Mouse (Mus musculus) cerebellum, adult 18-20 months (tissue): ENCODE results near the gene Uxs1.

ENCODE experiments used
- DNase-seq, 2 experiments: peaks; one replicate each; pipeline ENCODE4 v3.0.0; 2021

The Uxs1 gene

GRCm38 (mm10) chr1:43789765-43790164, 37.8 kb downstream of the Uxs1 start:
- DNase-seq: no peak

GRCm38 (mm10) chr1:43786711-43787110, 40.9 kb downstream of the Uxs1 start:
- no peak for DNase-seq

GRCm38 (mm10) chr1:43785316-43785715, 42.3 kb downstream of the Uxs1 start:
- DNase-seq: no peak

- no peak for DNase-seq
These were observed 44.4 kb downstream of the Uxs1 start for GRCm38 (mm10) chr1:43783186-43783585.

GRCm38 (mm10) chr1:43782680-43783079, 44.9 kb downstream of the Uxs1 start:
- DNase-seq: no peak

GRCm38 (mm10) chr1:43781672-43782071, 45.9 kb downstream of the Uxs1 start:
- no peak for DNase-seq

- no peak for DNase-seq
These were observed 46.4 kb downstream of the Uxs1 start for GRCm38 (mm10) chr1:43781195-43781594.

- DNase-seq: peak; percentile 40 to 59
These were observed 51.5 kb downstream of the Uxs1 start for GRCm38 (mm10) chr1:43776106-43776505.

GRCm38 (mm10) chr1:43774126-43774525, 53.5 kb downstream of the Uxs1 start:
- no peak for DNase-seq

- DNase-seq: no peak
These were observed 54.9 kb downstream of the Uxs1 start for GRCm38 (mm10) chr1:43772694-43773093.

- no peak for DNase-seq
These were observed 57.6 kb downstream of the Uxs1 start for GRCm38 (mm10) chr1:43770032-43770431.

- DNase-seq: no peak
These were observed 58.3 kb downstream of the Uxs1 start for GRCm38 (mm10) chr1:43769348-43769747.

GRCm38 (mm10) chr1:43768385-43768990, 59.1 kb downstream of the Uxs1 start:
- DNase-seq: no peak

- DNase-seq: no peak
These were observed 61.3 kb downstream of the Uxs1 start for GRCm38 (mm10) chr1:43766328-43766727.

- no peak for DNase-seq
These were observed 63.1 kb downstream of the Uxs1 start for GRCm38 (mm10) chr1:43764481-43764880.

- no peak for DNase-seq
These were observed 67.5 kb downstream of the Uxs1 start for GRCm38 (mm10) chr1:43760085-43760484.

GRCm38 (mm10) chr1:43754448-43755312, 72.9 kb downstream of the Uxs1 start:
- DNase-seq: peak; percentile 23 to 28

GRCm38 (mm10) chr1:43738519-43738894, 89.1 kb downstream of the Uxs1 start:
- DNase-seq: no peak

GRCm38 (mm10) chr1:43737812-43738518, 89.6 kb downstream of the Uxs1 start:
- peak; percentile 20 to 36 for DNase-seq

- DNase-seq: no peak
These were observed 94.9 kb downstream of the Uxs1 start for GRCm38 (mm10) chr1:43732657-43733056.

GRCm38 (mm10) chr1:43732100-43732499, 95.5 kb downstream of the Uxs1 start:
- DNase-seq: no peak

GRCm38 (mm10) chr1:43730491-43730924, 97.1 kb downstream of the Uxs1 start, which contains the start of gene 1500015O10Rik:
Gene 1500015O10Rik (plus strand): TSS chr1:43730602.
- peak; percentile 33 to 45 for DNase-seq

GRCm38 (mm10) chr1:43722459-43722858, 105.1 kb downstream of the Uxs1 start:
- DNase-seq: no peak

- DNase-seq: no peak
These were observed 108.8 kb downstream of the Uxs1 start for GRCm38 (mm10) chr1:43718793-43719192.
